Mouse (Mus musculus) thymus, postnatal 10 days (tissue): ENCODE measurements around the gene Tead2.
A peak's percentile ranks its signal among the peaks of the same experiment; 100 is the strongest.

Experiments used
- DNase-seq, 2 experiments: peaks; one replicate each; pipeline ENCODE4 v3.0.0; 2021; ENCODE audit warnings: low spot score in 2 of 2

The Tead2 gene

DNA sequence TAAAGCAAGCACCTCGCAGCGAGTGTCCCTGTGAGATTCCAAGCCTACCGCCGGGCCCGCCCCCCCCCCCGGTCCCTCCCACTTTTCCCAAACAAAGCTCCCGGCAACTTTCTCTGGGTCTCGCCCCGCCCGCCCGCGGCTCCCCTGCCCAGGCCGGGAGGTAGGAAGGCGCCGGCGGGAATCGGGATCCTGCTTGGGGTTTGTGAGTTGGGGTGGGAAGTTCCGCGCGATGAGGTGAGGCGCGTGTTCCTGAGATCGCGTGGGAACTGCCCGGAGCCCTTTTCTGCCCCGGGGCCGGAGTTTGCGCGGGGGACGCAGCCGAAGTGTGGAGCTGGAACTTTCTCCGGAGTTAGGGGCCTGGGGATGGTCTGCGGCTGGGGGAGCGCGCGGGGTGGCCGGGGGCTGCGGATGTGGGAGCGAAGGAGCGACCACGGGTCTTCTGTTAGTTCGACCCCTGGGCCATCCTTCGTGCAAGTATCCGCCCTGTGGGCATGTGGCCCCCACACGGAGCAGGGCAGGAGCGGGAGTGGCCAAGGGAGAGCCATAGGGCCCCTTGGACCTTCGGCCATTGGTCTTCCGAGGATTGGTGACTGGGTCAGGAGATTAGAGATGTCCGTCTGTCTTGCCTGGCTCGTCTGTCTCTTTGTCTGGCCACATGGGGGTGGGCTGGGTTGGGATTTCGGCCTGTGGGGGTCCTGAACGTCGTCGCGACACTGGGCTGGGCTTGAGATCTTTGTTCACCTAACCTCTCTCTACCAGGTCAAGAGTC is at the start of gene Tead2:
TSS of gene Tead2 (plus strand) at position 81 of the 769 bp plus-strand sequence.
- no peak for DNase-seq

GRCm38 (mm10) chr7:45166950-45167401 is 48.6 kb upstream of the Tead2 start:
- no peak for DNase-seq

DNA sequence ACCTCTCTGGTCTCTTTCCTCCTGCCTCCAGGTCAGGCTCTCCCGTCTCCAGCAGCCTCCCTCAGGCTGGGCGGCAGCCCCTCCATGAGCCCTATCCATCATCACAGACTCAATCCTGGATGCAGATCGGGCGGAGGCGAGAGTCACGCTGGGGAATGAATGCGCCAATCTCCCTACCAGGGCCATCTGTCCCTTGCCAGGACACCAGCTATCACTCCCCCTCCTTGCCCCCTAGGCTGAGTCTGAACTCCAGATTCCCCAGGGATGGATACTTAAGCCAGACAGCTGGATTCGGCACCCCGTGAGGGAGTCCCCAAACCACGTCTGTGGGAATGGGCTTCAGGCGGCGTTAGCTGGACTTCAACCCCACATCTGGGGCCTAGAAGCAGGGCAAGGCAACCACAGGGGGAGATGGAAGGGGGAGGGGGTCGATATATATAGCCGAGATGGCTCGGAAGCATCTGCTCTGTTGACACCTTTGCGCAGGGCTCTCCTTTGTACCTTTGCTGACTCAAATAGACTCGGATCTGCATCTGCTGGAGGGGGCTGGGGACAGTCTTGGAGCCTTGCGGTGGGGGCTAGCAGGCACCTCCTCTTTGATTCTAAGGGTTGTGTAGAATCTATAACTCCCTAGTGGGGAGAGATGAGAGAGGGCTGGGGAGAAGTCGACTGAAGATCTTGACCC is 47.6 kb upstream of the Tead2 start:
- DNase-seq = no peak

DNA sequence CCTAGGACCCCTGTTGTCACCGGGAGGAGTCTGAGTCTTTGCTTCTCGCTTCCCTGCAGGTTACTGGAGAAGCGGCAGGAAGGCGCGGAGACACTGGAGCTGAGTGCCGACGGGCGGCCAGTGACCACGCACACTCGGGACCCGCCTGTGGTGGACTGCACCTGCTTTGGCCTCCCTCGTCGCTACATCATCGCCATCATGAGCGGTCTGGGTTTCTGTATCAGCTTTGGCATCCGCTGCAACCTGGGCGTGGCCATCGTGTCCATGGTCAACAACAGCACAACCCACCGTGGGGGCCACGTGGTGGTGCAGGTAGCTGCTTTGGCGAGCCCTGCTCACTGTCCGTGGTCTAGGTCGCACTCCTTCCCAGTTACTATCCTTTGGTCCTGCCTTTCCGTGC is 46.9 kb upstream of the Tead2 start:
- DNase-seq = no peak

- DNase-seq = no peak
Measured at GRCm38 (mm10) chr7:45169495-45169894, 46.1 kb upstream of the Tead2 start.

- DNase-seq = peak in 1 of 2 experiments; percentile 54
Measured at GRCm38 (mm10) chr7:45172974-45173373, 42.6 kb upstream of the Tead2 start.

DNA sequence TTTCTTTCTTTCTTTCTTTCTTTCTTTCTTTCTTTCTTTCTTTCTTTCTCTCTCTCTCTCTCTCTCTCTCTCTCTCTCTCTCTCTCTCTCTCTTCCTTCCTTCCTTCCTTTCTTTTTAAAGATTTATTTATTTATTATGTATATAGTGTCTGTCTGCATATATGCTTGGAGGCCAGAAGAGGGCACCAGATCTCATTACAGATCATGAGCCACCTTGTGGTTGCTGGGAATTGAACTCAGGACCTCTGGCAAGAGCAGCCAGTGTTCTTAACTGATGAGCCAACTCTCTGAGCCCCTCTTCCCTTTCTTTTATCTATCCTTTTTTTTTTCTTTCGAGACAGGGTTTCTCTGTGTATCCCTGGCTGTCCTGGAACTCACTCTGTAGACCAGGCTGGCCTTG is 41.8 kb upstream of the Tead2 start:
- DNase-seq = peak in 1 of 2 experiments; percentile 30

GRCm38 (mm10) chr7:45174567-45175280 is 40.8 kb upstream of the Tead2 start:
- DNase-seq = no peak

DNA sequence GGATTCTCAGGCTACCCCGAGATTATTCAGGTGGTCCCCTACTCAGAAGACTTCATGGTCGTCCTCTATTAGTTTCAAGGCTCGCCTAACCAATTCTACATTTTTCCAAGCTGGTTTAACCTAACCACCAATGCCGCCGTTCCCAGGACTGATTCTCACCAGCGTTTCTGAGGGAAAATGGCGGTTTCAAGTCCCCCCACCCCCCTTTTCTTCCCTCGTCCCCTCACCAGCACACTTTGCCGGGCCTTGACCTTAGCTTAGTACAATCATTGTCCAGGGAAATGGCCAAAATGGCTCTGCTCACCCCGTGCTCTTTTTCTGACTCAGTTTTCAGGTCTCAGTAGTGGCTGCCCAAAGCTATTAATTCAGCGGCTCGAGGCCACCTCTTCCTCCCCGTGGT is 40.2 kb upstream of the Tead2 start:
- DNase-seq = no peak

- DNase-seq = no peak
Measured at GRCm38 (mm10) chr7:45175929-45176328, 39.6 kb upstream of the Tead2 start.

DNA sequence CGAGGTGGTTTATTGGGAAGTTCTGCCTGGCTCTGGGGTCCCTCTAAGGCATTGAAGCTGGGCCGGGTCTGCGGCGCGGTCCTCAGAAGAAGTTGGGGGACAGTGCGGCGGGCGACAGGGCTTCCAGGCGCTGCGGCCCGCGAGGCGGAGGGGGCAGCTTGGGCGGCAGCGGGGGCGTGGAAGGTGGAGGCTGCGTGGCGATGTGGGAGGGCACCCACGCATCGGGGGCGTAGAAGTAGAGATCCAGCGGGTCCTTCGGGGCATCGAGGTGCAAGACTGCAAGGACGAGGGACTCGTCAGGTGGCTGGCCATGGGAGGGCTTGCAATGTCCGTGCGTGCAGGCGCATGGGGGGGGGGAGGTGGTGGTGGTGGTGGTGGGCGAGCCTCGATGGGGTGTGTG is 39.2 kb upstream of the Tead2 start:
- no peak for DNase-seq

- DNase-seq = no peak
Measured at GRCm38 (mm10) chr7:45178550-45178949, 37.0 kb upstream of the Tead2 start.

GRCm38 (mm10) chr7:45179469-45179868 is 36.1 kb upstream of the Tead2 start, which contains the start of gene Gfy:
Gene Gfy, minus strand, starts transcription at chr7:45179569.
- DNase-seq = no peak

- no peak for DNase-seq
Measured at GRCm38 (mm10) chr7:45180896-45181477, 34.6 kb upstream of the Tead2 start, which contains the start of gene Pth2. Gene Pth2, plus strand, starts transcription at chr7:45180995.

DNA sequence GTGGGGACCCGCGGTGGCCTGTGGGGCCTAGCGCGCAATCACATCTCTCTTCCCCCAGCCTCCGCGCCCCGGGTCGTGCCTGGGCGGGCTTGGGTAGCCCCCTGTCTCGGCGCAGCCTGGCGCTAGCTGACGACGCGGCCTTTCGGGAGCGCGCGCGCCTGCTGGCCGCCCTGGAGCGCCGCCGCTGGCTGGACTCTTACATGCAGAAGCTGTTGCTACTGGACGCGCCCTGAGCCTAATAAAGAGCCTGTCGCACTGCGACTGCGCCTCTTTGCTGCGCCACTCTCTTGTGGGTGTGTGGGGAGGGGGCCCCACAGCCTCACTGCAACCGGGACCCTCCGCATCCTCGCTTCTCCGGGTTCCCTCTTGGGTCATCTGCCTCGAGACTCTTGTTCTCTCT is 34.0 kb upstream of the Tead2 start:
- no peak for DNase-seq

GRCm38 (mm10) chr7:45182199-45182601 is 33.4 kb upstream of the Tead2 start:
- DNase-seq = peak; percentile 83 to 87

- DNase-seq = no peak
Measured at GRCm38 (mm10) chr7:45182606-45183005, 32.9 kb upstream of the Tead2 start.

DNA sequence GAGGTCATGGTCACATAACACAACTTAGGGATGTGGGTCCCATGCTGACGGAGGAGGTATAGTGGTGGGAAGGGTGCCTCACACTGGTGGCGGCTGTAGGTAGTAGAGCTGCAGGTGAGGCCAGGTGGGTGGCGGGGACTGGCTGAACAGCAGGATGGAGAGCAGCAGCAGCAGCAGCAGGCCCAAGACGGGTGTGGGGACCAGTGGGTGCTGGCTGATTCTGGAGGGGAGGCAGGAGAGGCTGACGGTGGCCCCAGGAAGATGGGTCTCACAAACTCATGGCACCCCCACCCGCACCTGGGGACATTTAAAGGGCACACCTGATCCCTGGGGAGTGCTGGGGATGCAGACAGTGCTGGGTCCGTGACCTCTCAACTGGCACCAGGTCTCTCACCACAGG is 31.9 kb upstream of the Tead2 start:
- no peak for DNase-seq

- no peak for DNase-seq
Measured at GRCm38 (mm10) chr7:45185921-45186320, 29.6 kb upstream of the Tead2 start.

DNA sequence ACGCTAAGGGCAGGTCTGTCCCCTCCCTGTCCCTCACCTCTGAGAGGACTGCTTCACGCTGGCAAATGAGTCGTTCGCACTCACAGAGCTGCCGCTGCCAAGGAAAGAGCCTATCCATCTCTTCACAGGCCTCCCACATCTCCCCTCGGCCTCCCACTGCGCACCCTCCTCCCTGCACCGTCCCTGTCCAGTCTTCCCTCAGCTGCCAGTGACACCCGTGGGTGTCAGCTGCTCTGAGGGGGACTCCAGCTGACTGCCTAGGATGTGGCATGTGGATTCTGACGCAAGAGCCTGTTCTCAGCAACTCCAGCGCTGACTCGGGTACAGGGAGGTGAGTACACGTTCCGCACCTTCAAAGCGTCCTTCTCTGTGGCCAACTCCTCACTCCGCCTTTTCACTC is 26.0 kb upstream of the Tead2 start:
- DNase-seq = no peak

- no peak for DNase-seq
Measured at GRCm38 (mm10) chr7:45190186-45190585, 25.4 kb upstream of the Tead2 start.

DNA sequence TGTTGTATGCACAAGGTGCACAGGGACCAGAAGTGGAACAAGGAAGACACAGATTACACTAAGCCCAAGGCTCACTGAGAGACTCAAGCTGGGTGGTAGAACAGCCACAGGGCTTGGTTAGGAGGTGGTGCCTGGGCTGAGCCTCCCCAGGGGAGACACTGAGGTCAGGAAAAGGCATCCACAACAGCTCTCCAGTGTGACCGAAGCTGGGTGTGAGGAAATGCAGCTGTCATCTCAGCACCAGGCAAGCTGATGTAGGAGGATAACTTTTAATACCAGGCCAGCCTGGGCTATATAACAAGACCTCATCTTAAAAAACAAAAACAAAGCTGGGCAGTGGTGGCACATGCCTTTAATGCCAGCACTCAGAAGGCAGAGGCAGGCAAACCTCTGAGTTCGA is 24.4 kb upstream of the Tead2 start:
- DNase-seq = no peak
